Mouse (Mus musculus): ENCODE measurements around the gene Gm21885.
"Not testable (repeated sequence)": the region's sequence is repeated elsewhere in the genome, so short reads cannot be mapped to it uniquely, and the experiment has no call there.

Gm21885 gene

DNA sequence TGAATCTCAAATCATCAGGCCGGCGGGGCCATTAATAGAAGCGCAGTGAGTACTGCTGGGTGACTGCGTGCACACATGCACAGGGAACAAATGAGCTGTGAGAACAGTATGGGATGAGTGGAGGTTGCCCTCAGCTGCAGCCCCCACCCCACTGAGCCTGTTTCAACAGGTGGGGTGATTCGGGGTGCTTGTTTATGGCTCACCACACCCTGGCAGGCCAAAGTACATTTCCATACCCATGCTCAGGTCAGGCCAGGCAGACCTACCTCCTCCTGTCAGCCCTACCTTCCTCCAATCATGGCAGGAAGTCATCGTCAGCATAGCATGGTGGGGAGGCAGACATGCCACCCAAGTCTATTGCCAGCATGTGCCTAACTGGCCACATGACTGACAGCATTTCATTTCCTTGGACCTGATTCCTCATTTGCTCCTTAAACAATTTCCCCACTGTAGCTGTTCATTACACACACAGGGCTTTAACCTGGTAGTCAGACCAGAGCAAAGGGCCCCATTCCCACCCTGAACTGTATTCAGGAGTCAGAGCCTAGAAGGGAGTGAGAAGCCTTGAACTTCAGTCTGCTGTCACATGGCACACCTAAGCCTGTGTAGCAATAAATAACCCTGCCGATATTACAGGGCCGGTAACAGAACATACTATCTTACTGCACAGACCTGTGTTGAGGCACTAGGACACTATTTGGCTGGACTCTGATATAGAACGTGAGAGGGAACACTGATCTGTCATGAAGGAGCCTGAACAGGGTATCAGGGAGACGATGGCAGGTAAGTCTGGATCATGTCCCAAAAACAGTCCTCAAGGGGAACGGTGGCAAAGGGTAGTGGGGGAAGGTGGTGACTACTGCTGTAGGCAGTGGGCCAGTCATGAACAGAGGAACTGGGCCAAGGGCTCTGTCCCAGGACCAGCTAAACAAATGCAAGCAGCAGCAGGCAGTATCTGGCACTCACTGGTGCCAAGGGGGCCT lies at the start of gene Gm21885:
Gene Gm21885, plus strand, starts transcription at position 675 of the 983 bp plus-strand sequence.
- DNase-seq, result no peak

GRCm38 (mm10) chr11:94233405-94233804 lies 48.3 kb upstream of the Gm21885 start:
- no peak for DNase-seq

- no peak for DNase-seq
Observed at GRCm38 (mm10) chr11:94234380-94234779, 47.3 kb upstream of the Gm21885 start.

DNA sequence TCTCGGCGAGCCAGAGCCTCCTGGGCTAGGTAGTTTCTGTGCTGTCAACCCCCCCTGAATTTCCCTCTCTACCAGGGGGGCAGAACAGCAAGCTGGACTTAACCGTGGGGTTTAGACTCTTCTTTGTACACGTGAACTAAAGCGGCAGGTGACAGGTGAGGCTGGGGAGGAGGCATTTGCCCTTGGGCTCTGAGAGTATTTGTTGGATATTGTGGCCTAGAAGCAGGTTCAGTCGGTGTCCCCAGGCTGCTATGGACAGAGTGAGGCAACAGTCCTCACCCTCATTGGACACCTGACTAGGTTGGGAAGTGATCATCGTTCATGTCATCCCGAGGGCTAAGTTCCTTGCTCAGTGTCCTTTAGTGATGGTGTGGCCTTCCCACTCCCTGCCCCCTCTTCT lies 46.8 kb upstream of the Gm21885 start:
- DNase-seq, result no peak

DNA sequence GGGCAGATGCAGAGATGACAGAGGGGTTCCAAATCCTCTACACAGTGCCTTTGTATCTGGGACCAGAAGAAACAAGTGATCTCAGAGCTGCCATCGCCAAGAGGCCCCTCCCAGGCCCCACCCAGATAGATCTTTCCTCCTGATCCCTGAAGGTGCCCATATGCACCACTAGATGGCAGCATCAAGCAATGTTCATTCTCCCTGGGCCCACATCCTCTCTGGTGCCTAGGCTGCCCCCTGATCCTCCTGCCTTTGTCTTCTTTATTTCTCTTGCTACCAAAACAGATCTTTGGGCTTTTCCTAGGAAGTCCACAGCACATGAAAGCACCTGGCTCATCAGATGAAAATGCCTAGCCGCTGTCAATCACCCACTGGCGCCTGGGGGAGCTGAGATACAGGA lies 45.6 kb upstream of the Gm21885 start:
- peak; percentile 47 to 54 for DNase-seq

GRCm38 (mm10) chr11:94238786-94239185 lies 42.9 kb upstream of the Gm21885 start:
- no peak for DNase-seq

DNA sequence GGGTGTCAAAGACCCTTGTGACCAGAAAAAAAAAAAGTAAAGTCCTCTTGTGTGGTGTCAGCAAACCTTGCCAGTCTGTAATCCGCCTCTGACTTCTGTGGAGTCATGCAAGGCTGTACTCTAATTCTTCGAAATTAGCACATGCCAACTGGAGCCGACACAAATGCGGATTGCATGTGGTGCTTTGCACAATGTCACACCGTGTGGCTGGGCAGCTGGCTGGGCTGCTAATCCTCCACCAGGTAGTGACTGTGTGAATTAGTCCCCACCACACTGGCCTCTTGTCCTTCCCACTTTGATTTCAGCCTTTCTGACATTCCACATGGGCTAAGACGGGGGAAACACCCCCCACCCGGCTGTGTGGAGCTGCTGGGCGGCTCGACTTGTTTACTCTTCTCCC lies 42.0 kb upstream of the Gm21885 start:
- DNase-seq, result no peak

DNA sequence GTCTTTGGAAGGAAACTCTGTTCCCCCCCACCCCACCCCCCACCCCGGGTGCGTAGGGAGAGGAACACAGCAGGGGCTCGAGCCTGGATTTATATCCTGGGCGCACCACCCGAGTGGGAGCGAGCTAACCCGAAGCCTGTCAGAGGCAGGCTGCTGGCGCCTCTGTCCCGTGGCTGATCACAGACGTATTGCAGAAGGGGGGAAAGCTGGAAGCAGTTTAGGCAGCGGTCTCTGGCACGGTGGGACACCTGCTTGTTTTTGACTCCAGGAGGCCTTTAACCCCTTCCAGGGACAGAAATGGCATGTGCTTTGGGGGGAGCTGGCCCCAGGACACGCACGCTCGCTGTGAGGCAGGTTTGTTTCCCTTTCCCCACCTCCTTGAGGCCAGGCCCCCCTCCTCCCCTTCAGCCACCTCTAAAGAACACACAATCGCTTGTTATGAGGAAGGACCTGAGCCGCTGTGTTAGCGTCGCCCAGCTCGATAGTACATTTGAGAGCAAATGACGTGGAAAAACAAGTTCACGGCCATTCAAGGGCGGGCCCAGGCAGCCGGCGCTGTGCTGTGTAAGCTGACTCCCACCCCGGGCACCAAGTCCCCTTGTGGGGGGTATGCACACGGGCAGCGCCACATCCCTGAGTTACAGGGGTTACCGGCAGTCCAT lies 38.8 kb upstream of the Gm21885 start:
- DNase-seq, result no peak

DNA sequence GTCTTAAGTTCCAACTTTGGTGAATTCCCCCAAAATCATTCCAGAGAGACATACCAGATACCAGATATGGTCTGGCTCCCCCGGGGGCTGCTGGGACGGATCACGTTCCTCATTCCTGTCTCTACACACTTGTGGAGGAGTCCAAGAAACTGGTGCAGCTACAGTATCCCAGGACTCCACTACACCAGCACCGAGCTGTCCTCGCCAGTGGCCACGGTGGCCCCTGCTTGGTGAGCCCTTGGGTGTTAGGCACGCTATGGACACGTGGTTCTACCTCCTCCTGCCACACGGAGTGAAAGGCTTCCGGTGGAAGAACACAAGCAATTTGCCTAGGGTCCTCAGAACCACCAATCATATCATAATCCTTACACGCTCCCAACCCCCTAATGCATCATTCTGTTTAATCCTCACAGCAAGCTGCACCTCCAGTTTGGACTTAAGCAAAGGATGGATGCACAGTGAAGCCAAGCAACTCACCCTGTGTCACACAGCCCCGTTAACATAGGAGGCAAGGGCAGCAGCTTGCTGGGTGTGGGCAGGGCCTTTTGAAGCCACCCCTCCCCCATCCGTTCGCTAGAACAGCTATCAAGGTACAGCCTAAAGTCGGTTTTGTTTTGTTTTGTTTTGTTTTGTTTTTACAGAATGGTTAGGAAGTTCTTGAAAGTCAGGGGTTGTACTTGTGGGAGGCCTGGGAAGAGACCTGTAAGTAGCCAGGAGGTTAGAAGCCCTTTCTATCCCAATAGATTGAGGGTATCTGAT lies 38.1 kb upstream of the Gm21885 start:
- no peak for DNase-seq

GRCm38 (mm10) chr11:94244385-94244784 lies 37.3 kb upstream of the Gm21885 start:
- no peak for DNase-seq

DNA sequence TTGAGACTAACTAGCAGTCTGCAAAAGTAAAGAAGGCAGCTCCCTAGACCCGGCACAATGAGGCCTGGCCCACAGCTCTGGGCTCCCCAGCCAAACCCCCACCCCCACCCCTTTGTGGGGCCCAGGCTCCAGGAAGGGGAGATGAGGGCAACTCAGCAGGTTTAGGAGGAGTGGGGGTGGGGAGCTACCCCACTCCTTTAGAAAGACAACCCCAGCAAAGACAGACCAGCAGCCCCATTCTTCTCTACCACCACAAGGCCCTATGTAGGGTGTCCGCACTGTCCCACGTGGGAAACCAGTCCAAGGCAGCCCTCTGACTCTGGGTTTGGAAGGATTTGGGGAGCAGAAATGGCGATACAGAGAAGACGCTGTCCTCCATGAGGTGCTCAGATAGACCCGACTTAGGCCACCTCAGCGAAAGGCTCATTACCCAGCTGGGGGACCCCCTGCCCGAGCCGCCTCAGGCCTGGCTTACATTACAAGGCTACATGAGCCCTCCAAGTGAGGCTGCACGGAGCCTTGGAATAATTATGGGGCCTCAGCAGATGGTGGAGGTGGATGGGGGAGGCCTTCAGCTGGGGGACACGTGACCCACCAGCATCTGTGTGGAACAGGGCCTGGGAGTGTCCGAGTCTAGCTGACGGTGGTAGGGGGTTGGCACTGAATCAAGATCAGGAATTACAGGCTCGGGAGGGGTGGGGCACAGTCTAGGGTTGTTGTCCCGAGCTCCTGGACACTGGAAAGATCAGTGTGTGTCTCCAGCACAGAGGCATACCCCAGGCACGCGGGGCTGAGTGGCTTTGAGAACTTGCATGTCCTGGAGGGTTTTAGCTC lies 35.5 kb upstream of the Gm21885 start, which contains the start of gene Wfikkn2:
Gene Wfikkn2, minus strand, starts transcription at position 51 of the 834 bp plus-strand sequence.
- no peak for DNase-seq

DNA sequence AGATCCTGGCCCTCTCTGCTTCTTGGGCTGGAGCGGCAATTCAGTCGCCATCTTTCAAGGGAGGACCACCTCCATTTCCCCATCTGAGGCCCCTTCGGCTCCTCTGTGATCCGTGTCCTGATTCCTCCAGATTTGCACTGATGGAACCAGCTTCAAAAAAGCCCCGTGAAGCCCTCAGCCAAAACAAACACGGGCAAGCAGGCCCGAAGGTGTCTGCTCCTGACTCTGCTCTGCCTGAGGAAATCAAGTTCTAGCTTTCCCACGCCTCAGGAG lies 34.9 kb upstream of the Gm21885 start:
- DNase-seq, result no peak

DNA sequence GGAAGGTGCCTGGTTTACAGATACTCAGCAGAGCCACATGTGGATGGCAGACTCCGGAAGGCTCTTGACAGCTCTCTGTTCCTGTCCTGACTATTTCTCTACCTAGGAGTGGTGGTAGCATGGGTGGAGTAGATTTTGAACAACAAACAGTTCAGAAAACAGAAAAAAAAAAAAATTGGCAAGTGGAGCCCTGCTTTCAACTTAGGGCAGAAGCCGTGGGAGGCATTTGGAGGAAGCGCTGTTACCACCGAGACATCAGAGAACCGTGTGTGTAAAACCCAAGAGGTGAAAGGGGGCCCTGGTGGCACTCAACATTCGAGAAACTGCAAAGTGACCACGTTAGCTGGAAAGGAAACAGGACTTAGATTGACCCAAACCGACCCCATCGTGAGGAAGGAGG lies 28.5 kb upstream of the Gm21885 start:
- no peak for DNase-seq

GRCm38 (mm10) chr11:94253691-94254090 lies 28.0 kb upstream of the Gm21885 start:
- DNase-seq, result no peak

DNA sequence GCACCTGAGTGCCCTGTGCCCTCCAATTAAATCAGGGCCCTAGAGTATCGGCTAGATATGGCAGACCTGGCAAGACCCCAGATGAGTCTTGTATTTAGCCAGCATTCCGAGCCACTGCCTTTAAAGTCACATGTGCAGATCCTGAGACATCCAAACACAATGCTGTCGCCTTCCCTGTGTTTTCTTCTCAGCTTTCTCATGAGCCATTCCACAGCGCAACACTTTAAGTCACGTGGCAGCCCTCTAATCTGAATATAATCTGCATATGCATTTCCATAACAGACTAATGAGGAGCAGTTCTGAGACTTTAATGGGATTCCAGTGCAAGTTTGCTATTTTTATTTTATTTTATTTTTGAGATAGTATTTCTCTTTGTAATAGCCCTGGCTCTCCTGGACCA lies 25.9 kb upstream of the Gm21885 start:
- DNase-seq, result no peak

DNA sequence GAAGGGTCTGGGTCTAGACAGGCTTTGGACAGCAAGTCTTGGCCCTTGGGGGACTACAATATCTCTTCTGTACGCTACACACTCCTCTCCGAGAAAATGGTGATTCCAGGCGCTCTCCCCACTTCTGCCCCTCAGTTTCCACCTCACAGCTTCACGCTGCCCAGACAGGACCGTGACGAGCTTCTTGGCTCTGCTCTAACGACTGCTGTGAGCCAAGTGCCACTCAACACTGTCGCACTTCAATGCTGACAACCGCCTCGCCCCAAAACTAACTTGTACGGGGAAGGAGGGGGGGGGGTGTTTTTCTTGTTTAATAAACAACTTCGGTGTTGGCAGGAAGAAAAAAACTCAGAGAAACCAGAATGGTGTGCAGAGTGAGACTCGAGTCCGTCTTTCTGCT lies 23.7 kb upstream of the Gm21885 start:
- no peak for DNase-seq

GRCm38 (mm10) chr11:94259814-94260213 lies 21.9 kb upstream of the Gm21885 start:
- DNase-seq, result no peak

DNA sequence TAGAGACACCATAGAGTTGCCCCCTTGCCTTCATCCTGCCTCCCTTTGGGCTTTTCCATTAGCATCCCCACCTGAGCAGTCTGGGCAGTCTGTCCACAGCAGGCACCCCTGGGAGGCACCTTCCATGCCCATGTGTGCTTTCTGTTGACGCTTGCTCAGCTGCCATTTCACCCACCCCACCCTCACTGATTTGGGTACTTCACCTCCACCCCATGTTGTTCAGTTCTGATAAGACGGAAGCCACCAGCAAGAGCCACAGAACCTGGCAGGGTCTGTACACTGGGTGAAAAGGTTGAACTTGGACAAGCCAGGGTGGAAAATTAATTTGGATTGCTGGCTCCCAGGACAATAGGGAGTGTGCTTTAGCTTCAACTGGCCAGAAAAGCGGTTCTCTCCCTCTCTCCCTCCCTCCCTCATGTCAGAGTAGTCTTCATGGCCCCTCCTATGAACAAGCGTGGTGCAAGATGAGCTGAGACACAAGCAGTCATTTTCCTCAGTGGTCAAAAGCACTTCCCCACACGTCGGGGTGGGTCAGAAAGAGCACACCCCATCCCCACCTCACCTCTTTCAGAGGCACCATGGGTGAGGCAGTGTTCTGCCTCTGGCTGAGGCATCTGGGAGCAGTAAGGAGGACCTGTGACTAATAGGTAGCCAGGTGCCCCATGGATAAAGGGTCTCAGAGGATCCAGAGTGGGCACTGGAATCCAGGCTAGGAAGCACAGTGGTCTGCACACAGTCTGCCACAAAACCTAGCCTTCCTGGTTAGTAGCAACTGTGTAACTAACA lies 19.9 kb upstream of the Gm21885 start:
- no peak for DNase-seq

DNA sequence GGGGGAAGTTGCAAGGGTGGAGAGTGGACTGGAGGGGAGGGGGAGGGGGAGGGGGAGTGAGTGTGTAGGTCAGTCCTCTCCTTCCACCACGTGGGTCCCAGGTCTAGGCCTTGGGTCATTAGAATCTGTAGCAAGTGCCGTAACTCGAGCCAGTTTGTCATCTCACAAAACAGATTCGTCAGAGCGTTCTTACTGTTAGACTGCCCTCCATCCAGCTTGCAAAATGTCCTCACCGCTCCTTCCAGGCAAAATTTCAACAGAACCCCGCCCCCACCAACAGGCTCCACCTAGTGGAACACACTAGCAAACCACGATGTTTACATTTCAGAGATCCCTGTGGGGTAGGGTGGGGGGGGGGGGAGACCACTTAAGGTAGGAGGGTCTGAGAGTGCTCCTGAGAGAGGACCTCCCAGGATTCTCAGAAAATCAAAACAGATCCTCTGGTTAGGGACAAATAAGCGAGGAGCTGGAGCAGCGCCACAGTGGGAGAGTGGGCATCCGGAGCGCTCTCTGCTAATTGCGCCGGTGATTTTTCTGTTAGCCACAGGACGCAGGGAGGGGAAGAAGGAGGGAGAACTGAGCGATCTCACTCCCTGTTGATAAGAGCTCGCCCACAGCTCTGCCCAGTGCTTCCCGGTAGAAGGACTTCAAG lies 16.4 kb upstream of the Gm21885 start:
- no peak for DNase-seq

DNA sequence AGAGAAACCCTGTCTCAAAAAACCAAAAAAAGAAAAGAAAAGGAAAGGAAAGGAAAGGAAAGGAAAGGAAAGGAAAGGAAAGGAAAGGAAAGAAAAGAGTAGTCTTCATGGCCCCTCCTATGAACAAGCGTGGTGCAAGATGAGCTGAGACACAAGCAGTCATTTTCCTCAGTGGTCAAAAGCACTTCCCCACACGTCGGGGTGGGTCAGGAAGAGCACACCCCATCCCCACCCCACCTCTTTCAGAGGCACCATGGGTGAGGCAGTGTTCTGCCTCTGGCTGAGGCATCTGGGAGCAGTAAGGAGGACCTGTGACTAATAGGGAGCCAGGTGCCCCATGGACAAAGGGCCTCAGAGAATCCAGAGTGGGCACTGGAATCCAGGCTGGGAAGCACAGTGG lies 15.5 kb upstream of the Gm21885 start:
- DNase-seq, result not testable (repeated sequence)

DNA sequence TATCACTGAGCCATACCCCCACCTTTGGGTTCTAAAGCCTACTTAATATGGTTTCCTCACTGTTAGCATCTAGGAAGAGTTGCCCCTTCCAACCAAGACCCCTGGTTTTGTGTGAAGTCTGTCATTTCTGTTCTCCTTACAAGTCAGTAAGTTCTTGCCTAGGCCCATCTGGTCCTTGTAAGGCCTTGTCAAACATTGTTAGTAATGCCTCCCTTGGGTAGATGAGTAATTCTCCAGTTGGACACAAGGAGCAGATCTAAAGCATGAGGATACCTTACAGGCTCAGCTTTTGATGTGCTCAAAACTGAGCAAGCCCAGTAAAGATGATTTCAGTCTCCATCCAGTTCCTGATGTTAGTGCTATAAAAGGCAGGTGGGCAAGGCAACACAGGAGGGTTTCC lies 12.9 kb upstream of the Gm21885 start:
- DNase-seq, result no peak
